Mouse (Mus musculus) erythroblast, embryonic 14.5 days (primary cell): ENCODE results near the gene Ruvbl2. TPM values are rescaled to one million over a fixed set of nuclear protein-coding genes. Genes with fewer than 3 reads are reported as not detected.
"Not testable (repeated sequence)": the region's sequence is repeated elsewhere in the genome, so short reads cannot be mapped to it uniquely, and the experiment has no call there.

Experiments used
- H3K27me3 ChIP-seq: 2 replicates; pipeline ENCODE4 v1.6.1; 2012; ENCODE audit warnings: inconsistent platforms; ENCODE audit not compliant: control insufficient read depth
- H3K36me3 ChIP-seq: 2 replicates; pipeline ENCODE4 v1.6.1; 2012; ENCODE audit warnings: mild to moderate bottlenecking, inconsistent platforms; ENCODE audit not compliant: control insufficient read depth
- H3K4me1 ChIP-seq: 2 replicates; pipeline ENCODE4 v1.6.1; 2012; ENCODE audit warnings: inconsistent platforms; ENCODE audit not compliant: control insufficient read depth
- H3K4me3 ChIP-seq: replicated peaks from 2 replicates; pipeline ENCODE3; 2012; ENCODE audit warnings: moderate library complexity, mild to moderate bottlenecking, inconsistent platforms
- H3K9me3 ChIP-seq: 2 replicates; pipeline ENCODE4 v1.6.1; 2012; ENCODE audit warnings: low read length, inconsistent platforms, mixed read lengths; ENCODE audit not compliant: control insufficient read depth
- GATA1 ChIP-seq: IDR thresholded peaks from 2 replicates; pipeline ENCODE4 v1.6.1; 2012; ENCODE audit warnings: low read length, inconsistent platforms, mixed read lengths
- TAL1 ChIP-seq: IDR thresholded peaks from 3 replicates; pipeline ENCODE4 v1.6.1; 2012; ENCODE audit warnings: low read length, inconsistent platforms, mixed read lengths
- polyA plus RNA-seq: library from polyadenylated mRNA; stranded (reverse); fragments of >175 nt; gene quantifications from 2 replicates; pipeline ENCODE4 v1.2.3, GENCODE M21; 2012

The Ruvbl2 gene
- polyA plus RNA-seq, 1 experiment, result 15.2 TPM

GRCm38 (mm10) chr7:45476453-45476852 lies 38.6 kb upstream of the Ruvbl2 start:
- H3K4me1 ChIP-seq, result peaks cover 48% of the 10 kb centered on the region
- no peak overlapping the region for H3K4me3 ChIP-seq
- TF ChIP-seq GATA1 (no peak), TAL1 (no peak)
- no peaks in the 10 kb centered on the region for H3K9me3 ChIP-seq
- peaks cover 8% of the 10 kb centered on the region; the same call in 1 of the 2 replicates for H3K36me3 ChIP-seq
- H3K27me3 ChIP-seq, result no peaks in the 10 kb centered on the region

GRCm38 (mm10) chr7:45475291-45475969 lies 37.5 kb upstream of the Ruvbl2 start:
- TF ChIP-seq GATA1 (no peak; the same call in 1 of the 2 replicates), TAL1 (no peak)
- no peaks in the 10 kb centered on the region for H3K9me3 ChIP-seq
- peaks cover 8% of the 10 kb centered on the region; the same call in 1 of the 2 replicates for H3K36me3 ChIP-seq
- H3K4me1 ChIP-seq, result peaks cover 50% of the 10 kb centered on the region
- peak overlapping the region; percentile 58 for H3K4me3 ChIP-seq
- no peaks in the 10 kb centered on the region for H3K27me3 ChIP-seq

GRCm38 (mm10) chr7:45470869-45471268 lies 33.0 kb upstream of the Ruvbl2 start:
- TF ChIP-seq TAL1 (no peak), GATA1 (no peak)
- Histone ChIP-seq H3K9me3 (no peaks in the 10 kb centered on the region), H3K4me3 (no peak overlapping the region), H3K27me3 (no peaks in the 10 kb centered on the region), H3K36me3 (peaks cover 3% of the 10 kb centered on the region), H3K4me1 (peaks cover 49% of the 10 kb centered on the region)

- Histone ChIP-seq H3K9me3 (no peaks in the 10 kb centered on the region), H3K4me3 (peak overlapping the region; percentile 74), H3K27me3 (no peaks in the 10 kb centered on the region), H3K4me1 (peaks cover 56% of the 10 kb centered on the region), H3K36me3 (peaks cover 37% of the 10 kb centered on the region)
- TF ChIP-seq TAL1 (no peak), GATA1 (no peak)
Measured at GRCm38 (mm10) chr7:45467090-45467670, 29.3 kb upstream of the Ruvbl2 start.

- TF ChIP-seq GATA1 (no peak), TAL1 (no peak)
- Histone ChIP-seq H3K4me1 (peaks cover 57% of the 10 kb centered on the region), H3K4me3 (peak within 1 kb of the TSS; percentile 74)
Measured at GRCm38 (mm10) chr7:45466283-45467089, 28.6 kb upstream of the Ruvbl2 start, which contains the start of gene Bax. Bax (minus strand) TSS chr7:45466898.

DNA sequence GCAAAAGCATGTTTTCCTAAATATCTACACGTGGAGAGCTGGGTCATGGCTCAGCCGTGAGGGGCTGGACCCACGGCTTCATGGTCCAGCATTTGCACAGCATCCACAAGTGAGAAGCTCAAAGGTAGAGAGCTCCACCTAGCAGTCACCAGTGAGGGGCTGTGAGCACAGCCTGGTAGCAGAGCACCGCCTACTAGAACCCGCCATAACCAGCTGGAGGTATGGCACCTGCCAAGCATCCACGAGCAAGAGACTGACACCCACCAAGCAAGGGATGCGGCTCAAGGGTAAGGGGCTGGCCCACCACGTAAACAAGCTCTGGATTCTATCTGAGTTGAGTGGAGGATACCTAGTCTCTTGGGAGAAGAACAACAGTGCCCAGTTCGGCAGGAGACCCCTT lies 27.7 kb upstream of the Ruvbl2 start:
- H3K4me1 ChIP-seq, result peaks cover 58% of the 10 kb centered on the region
- no peaks in the 10 kb centered on the region for H3K9me3 ChIP-seq
- no peak for TF ChIP-seq TAL1
- no peak for TF ChIP-seq GATA1
- H3K36me3 ChIP-seq, result peaks cover 50% of the 10 kb centered on the region
- peak overlapping the region; percentile 74 for H3K4me3 ChIP-seq
- H3K27me3 ChIP-seq, result no peaks in the 10 kb centered on the region

More at GRCm38 (mm10) chr7:45466283-45467089, 28.6 kb upstream of the Ruvbl2 start, which contains the start of gene Bax:
- no peaks in the 10 kb centered on the region for H3K27me3 ChIP-seq
- peaks cover 44% of the 10 kb centered on the region for H3K36me3 ChIP-seq
- no peaks in the 10 kb centered on the region for H3K9me3 ChIP-seq

DNA sequence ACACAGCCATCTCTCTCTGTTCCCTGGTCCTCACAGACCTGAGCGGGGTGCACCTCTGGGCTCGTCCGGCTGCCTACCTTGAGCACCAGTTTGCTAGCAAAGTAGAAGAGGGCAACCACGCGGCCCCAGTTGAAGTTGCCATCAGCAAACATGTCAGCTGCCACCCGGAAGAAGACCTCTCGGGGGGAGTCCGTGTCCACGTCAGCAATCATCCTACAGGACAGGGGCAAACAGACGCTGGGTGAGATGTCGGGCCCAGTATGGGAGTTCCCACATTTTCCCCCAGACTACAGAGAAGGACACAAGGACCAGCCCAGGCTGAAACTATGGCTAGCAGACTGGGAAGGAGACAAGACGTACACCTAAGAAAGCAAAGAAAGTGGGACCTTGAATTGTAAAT lies 27.2 kb upstream of the Ruvbl2 start:
- Histone ChIP-seq H3K4me1 (peaks cover 62% of the 10 kb centered on the region), H3K4me3 (peak overlapping the region; percentile 74)

DNA sequence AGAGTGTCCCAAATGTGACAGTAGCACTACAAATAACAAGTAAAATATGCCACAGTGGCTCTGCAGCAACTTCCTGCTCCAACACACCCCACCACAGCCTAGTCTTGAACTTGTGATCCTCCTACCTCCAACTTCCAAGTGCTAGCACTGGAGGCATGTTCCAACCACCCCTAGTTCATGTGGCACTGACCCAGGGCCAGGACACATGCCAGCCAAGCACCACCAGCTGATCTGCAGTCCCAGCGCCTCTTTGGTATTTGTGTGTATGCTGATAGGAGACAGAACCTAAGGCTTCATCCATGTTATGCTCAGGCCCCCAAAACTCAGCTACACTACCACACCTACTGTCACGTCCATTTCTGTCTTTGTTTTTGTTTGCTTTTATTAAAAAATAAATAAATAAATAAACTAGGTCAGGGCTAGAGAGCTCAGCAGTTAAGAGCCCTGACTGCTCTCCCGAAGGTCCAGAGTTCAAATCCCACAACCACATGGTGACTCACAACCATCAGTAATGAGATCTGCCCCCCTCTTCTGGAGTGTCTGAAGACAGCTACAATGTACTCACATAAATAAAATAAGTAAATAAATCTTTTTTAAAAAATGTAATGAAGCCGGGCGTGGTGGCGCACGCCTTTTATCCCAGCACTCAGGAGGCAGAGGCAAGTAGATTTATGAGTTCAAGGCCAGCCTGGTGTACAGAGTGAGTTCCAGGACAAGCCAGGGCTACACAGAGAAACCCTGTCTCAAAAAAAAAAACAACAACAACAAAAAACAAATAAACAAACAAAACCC lies 26.3 kb upstream of the Ruvbl2 start:
- Histone ChIP-seq H3K9me3 (no peaks in the 10 kb centered on the region), H3K27me3 (no peaks in the 10 kb centered on the region), H3K36me3 (peaks cover 55% of the 10 kb centered on the region), H3K4me3 (no peak overlapping the region), H3K4me1 (peaks cover 65% of the 10 kb centered on the region)
- TF ChIP-seq TAL1 (no peak), GATA1 (no peak)

More for the DNA sequence above, 27.2 kb upstream of the Ruvbl2 start:
- peaks cover 54% of the 10 kb centered on the region for H3K36me3 ChIP-seq
- no peaks in the 10 kb centered on the region for H3K27me3 ChIP-seq
- H3K9me3 ChIP-seq, result no peaks in the 10 kb centered on the region
- TF ChIP-seq TAL1, result no peak
- TF ChIP-seq GATA1, result no peak

GRCm38 (mm10) chr7:45462868-45463267 lies 25.0 kb upstream of the Ruvbl2 start:
- peaks cover 73% of the 10 kb centered on the region for H3K4me1 ChIP-seq
- not testable (repeated sequence) for H3K27me3 ChIP-seq, H3K9me3 ChIP-seq, H3K4me3 ChIP-seq
- peaks cover 69% of the 10 kb centered on the region for H3K36me3 ChIP-seq
